Mouse (Mus musculus) lung, adult 2 months (tissue): ENCODE data around the gene Podxl.

Source experiments
- CTCF ChIP-seq: fragments of 200-500 bp; IDR thresholded peaks from 2 replicates; pipeline ENCODE4 v1.5.1; 2011; ENCODE audit warnings: mild to moderate bottlenecking, low read length, control low read depth; ENCODE audit not compliant: insufficient read depth
- POLR2A ChIP-seq: fragments of 200-500 bp; IDR thresholded peaks from 2 replicates; pipeline ENCODE4 v1.6.1; 2011; ENCODE audit warnings: low read depth, mild to moderate bottlenecking, control low read depth, low read length, borderline replicate concordance; ENCODE audit errors: extremely low read depth

DNA sequence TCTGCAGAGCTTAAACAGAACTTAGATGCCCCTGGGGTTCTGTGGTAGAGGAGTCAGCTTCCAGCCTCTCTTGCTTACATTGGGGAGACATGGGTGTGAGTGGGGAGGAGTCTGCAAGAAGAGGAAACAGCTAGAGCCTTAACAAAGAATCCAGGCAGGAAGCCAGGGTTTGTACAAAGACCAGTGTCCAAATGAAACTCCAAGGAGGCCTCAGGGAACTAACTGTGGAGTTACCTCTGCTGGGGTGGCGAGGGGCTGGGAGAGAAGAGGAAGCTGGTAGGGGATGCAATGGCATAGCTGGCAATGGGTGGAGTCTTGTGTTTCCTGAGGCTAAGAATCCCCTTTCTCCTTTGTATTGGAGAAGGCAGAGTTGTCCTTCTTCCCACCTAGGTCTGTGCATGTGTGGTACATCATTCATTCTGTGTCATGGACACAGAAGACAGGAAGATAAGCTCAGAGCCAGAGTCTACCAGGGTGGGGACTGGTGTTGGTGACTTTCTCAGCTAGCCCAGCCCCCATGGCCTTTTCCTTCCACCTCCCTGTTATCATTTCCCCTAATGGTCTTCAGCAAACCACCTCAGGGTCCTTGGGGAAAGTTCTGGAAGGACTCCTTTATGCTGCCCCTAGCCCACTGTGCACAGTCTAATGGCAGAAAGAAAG is 28.9 kb upstream of the Podxl start:
- no peak for TF ChIP-seq CTCF
- TF ChIP-seq POLR2A = 0 out of 2 replicates have a peak, but pooled peaks have one; percentile 11
